20 mouse cellular contexts compared by ENCODE assay signal in genomic region chr5:107219318-107219717, GRCm38 (mm10).
DNase-seq lines count a peak whose midpoint lies in the region; ATAC-seq lines count a peak whose summit lies in the region.
"Had no signal": no experiment of that assay in that cellular context is flagged by ENCODE, and none has a peak within 500 bp of the region (broad histone marks: within the 10 kb centered on the region; RNA-seq: fewer than 3 reads in every experiment).

No protein-coding gene starts in this region.

- intact Hi-C loops in left cerebral cortex, postnatal 10 days (cut with DNase I) = no loop called here

- H3K9ac ChIP-seq in liver, embryonic 12.5 days = no peak overlapping the region
- no peak overlapping the region for H3K9ac ChIP-seq in midbrain, embryonic 11.5 days (ENCODE audit: low read length)
- H3K9ac ChIP-seq: embryonic facial prominence, embryonic 13.5 days; forebrain, embryonic 15.5 days; hindbrain, embryonic 14.5 days; neural tube, embryonic 15.5 days had no signal

- no peaks in the 10 kb centered on the region for H3K9me3 ChIP-seq in liver, embryonic 12.5 days (replicated peaks)
- no peaks in the 10 kb centered on the region for H3K9me3 ChIP-seq in midbrain, embryonic 11.5 days (ENCODE audit: control insufficient read depth, low read length)
- H3K9me3 ChIP-seq: embryonic facial prominence, embryonic 13.5 days; forebrain, embryonic 15.5 days; heart, embryonic 10.5 days; neural tube, embryonic 15.5 days had no signal

- no peak for ATAC-seq in liver, embryonic 12.5 days
- peak; percentile 19; the same call in 1 of the 2 replicates for ATAC-seq in megakaryocyte progenitor cell, adult 5-6 weeks (replicated peaks; ENCODE audit: poor library complexity)
- ATAC-seq in midbrain, embryonic 11.5 days (ENCODE audit: low FRiP score) = no peak
- ATAC-seq: forebrain, embryonic 15.5 days had no signal

- peaks cover 6% of the 10 kb centered on the region; the same call in 1 of the 2 replicates for H3K36me3 ChIP-seq in liver, embryonic 12.5 days
- no peaks in the 10 kb centered on the region for H3K36me3 ChIP-seq in midbrain, embryonic 11.5 days (ENCODE audit: control insufficient read depth, insufficient read depth, low read length)
- H3K36me3 ChIP-seq: forebrain, embryonic 15.5 days; neural tube, embryonic 15.5 days had no signal

- DNase-seq in liver (no peak), 416B (ENCODE audit: low read depth) (peak; percentile 28)
- DNase-seq in left cerebral cortex, postnatal 10 days (ENCODE audit: extremely low spot score in 1 of 2, low spot score in 2 of 2) = no peak
- DNase-seq in midbrain, embryonic 11.5 days (ENCODE audit: low spot score, missing footprints) = no peak
- DNase-seq: cerebellum, adult 2 months; cerebellum, postnatal 25 days; heart, postnatal 4 days; kidney, adult 8-10 months; kidney, postnatal 10 days; left cerebral cortex, postnatal 4 days; lung, postnatal 36 days had no signal

- 79% methylated on average over 6 of the region's 6 CpGs for WGBS in liver, embryonic 12.5 days (ENCODE audit: insufficient replicate concordance)
- WGBS in midbrain, embryonic 11.5 days = 92% methylated on average over 6 of the region's 6 CpGs

- H3K4me3 ChIP-seq in liver, embryonic 12.5 days = no peak overlapping the region
- no peak overlapping the region for H3K4me3 ChIP-seq in brown adipose tissue, adult 24 weeks (ENCODE audit: insufficient read depth, low read depth, low read length)
- H3K4me3 ChIP-seq in midbrain, embryonic 11.5 days (ENCODE audit: low read depth, low read length) = no peak overlapping the region
- H3K4me3 ChIP-seq: embryonic facial prominence, embryonic 13.5 days; forebrain, embryonic 15.5 days; heart, embryonic 10.5 days; left cerebral cortex, adult 2 months; neural tube, embryonic 15.5 days had no signal

- H3K4me2 ChIP-seq in liver, embryonic 12.5 days = no peak overlapping the region
- no peak overlapping the region for H3K4me2 ChIP-seq in midbrain, embryonic 11.5 days
- H3K4me2 ChIP-seq: embryonic facial prominence, embryonic 13.5 days; forebrain, embryonic 15.5 days; hindbrain, embryonic 14.5 days; neural tube, embryonic 15.5 days had no signal

- H3K27me3 ChIP-seq in liver, embryonic 12.5 days (replicated peaks) = no peaks in the 10 kb centered on the region
- H3K27me3 ChIP-seq in midbrain, embryonic 11.5 days (ENCODE audit: control insufficient read depth, insufficient read depth, low read length) = no peaks in the 10 kb centered on the region
- H3K27me3 ChIP-seq: embryonic facial prominence, embryonic 13.5 days; forebrain, embryonic 15.5 days; neural tube, embryonic 15.5 days had no signal

- peaks cover 67% of the 10 kb centered on the region for H3K4me1 ChIP-seq in liver, embryonic 12.5 days
- H3K4me1 ChIP-seq in brown adipose tissue, adult 24 weeks (ENCODE audit: control insufficient read depth, insufficient read depth, insufficient read length, low read length) = peaks cover 67% of the 10 kb centered on the region
- H3K4me1 ChIP-seq in midbrain, embryonic 11.5 days (ENCODE audit: control insufficient read depth, insufficient read depth, low read length) = no peaks in the 10 kb centered on the region

- H3K27ac ChIP-seq in liver, embryonic 12.5 days = peak overlapping the region; percentile 55
- H3K27ac ChIP-seq in brown adipose tissue, adult 24 weeks (replicated peaks; ENCODE audit: low read depth, low read length) = peak overlapping the region; percentile 79
- H3K27ac ChIP-seq in midbrain, embryonic 11.5 days (ENCODE audit: low read depth, low read length) = no peak overlapping the region
- H3K27ac ChIP-seq: embryonic facial prominence, embryonic 13.5 days; forebrain, embryonic 15.5 days; heart, embryonic 10.5 days; hindbrain, embryonic 14.5 days; left cerebral cortex, adult 2 months; neural tube, embryonic 15.5 days had no signal
